Mouse (Mus musculus): ENCODE measurements at regions not wholly inside any gene's neighbourhood (a gene's known extent, or its start where the extent isn't known, plus 50 kb on each side); places are given as distances from the start of the nearest gene placed in this dataset.

- in situ Hi-C loops (cut with MboI, MseI) = no loop called here
Measured at GRCm38 (mm10) chr4:54812740-54813634, 131.9 kb upstream of the Zfp462 start.

- in situ Hi-C loops (cut with MboI, MseI) = no loop called here
Measured at GRCm38 (mm10) chr4:54837326-54837725, 107.5 kb upstream of the Zfp462 start.

DNA sequence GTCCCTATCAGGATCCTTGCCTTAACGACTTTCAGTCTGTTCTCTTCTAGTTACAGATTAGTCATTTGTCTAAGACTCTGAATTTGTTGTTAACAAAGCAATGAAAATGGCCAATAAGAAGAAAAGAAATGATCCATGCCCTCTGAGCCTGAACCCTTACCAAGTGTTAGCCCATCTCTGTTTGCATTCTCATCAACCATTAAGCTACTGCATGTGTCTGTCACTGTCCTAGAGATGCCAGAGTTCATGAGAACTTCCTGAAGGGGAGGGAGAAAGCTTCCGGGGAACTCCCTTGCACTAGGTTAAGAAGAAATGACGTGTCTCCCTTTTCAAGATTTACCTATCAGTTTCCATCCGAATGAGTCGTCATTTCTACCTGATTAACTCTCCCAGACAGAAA is 106.7 kb upstream of the Zfp462 start:
- in situ Hi-C loops (cut with MboI, MseI) = no loop called here

GRCm38 (mm10) chr4:54838794-54839193 is 106.1 kb upstream of the Zfp462 start:
- in situ Hi-C loops (cut with MboI, MseI) = no loop called here

- in situ Hi-C loops (cut with MboI, MseI) = no loop called here
Measured at GRCm38 (mm10) chr4:54852991-54853925, 91.6 kb upstream of the Zfp462 start.

DNA sequence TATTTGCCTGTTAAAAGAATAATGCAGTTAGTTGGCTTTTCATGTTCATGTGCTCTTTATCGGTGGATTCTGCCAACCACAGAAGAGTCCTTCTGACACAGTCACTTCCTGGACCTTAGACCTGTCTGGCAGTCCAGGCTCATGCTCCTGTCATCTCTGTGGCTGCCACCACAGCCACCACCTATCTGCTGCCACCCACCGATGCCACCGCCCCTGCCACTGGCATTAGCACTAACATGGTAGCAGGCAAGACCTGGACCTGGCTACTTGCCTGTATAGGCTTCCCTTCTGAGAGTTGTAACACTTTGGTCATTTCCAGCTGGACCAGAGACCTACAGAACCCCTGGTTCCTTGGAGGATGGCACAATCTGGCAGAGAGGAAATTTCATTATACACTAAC is 86.2 kb upstream of the Zfp462 start:
- in situ Hi-C loops (cut with MboI, MseI) = no loop called here

GRCm38 (mm10) chr4:54866062-54866461 is 78.8 kb upstream of the Zfp462 start:
- in situ Hi-C loops (cut with MboI, MseI) = no loop called here

GRCm38 (mm10) chr4:54874136-54874827 is 70.6 kb upstream of the Zfp462 start:
- in situ Hi-C loops (cut with MboI, MseI) = no loop called here

GRCm38 (mm10) chr4:54875506-54875905 is 69.3 kb upstream of the Zfp462 start:
- in situ Hi-C loops (cut with MboI, MseI) = no loop called here

GRCm38 (mm10) chr4:54877361-54877760 is 67.5 kb upstream of the Zfp462 start:
- in situ Hi-C loops (cut with MboI, MseI) = no loop called here

DNA sequence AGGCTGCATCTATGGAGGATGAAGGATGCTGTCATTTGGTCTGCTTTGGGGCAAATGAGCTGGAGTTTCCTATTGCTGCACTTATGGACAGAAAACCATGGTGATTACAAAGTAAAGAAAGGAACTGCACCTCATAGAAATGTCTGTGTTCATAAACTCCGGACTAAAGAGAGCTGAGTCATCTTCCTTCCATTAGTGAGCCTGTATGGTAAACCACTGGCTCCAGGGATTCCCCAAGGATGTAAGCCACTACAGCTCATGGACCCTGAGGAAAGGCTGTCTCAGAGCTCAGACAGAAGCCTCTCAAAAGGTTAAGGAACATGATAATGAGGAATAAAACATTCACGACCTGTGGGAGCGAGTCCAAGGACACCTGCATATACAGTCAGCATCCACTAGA is 66.3 kb upstream of the Zfp462 start:
- in situ Hi-C loops (cut with MboI, MseI) = no loop called here

- in situ Hi-C loops (cut with MboI, MseI) = no loop called here
Measured at GRCm38 (mm10) chr4:54893288-54893687, 51.6 kb upstream of the Zfp462 start.
